Mouse (Mus musculus) CD4-positive, CD25-positive, alpha-beta regulatory T cell, adult 2 months (primary cell): Measurements from ENCODE around the gene Krtap4-7.
"Not testable (repeated sequence)": the region's sequence is repeated elsewhere in the genome, so short reads cannot be mapped to it uniquely, and the experiment has no call there.

Source experiments
- DNase-seq: peaks from one replicate; pipeline ENCODE4 v3.0.0-alpha.2; 2012; ENCODE audit warnings: low read depth, low spot score

Gene Krtap4-7

DNA sequence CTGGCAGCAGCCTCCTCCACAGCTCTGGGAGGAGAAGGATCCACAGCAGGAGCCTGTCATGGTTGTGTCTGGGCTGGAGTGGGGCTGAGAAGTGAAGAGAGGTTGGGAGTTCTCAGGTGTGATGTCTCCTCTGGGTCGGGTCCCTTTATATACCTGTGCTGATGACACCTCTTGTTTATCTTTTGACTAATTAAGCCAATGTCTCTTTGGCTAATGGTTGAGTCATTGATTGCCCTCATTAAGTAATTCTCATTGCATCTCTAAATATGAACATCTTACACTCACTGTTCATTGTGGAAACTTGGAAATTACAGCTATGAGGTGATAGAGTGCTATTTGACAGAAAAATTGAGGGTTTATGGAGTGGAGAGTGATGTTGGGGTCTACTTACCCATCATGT lies 40.7 kb downstream of the Krtap4-7 start, which contains the start of gene Gm11938:
Gene Gm11938, minus strand, starts transcription at position 101 of the 400 bp plus-strand sequence.
- DNase-seq = not testable (repeated sequence)

DNA sequence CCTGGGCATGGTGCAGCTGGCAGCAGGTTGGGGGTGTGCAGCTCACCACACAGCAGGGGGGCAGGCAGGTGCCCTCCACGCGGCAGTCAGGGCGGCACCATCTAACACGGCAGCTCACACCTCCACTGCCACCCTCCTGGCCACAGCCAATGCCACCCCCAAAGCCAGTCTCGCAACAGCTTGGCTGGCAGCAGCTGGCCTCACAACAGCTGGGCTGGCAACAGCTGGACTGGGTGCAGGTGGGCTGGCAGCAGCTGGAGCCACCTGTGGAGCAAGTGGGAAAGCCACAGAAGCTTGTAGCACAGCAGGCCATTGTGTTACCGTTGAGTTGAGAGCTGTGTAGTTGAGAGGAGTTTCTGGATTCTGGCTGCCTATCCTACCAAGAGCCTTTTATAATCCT lies 46.1 kb downstream of the Krtap4-7 start, which contains the start of gene Krtap9-3:
Gene Krtap9-3, minus strand, starts transcription at position 364 of the 400 bp plus-strand sequence.
- DNase-seq = not testable (repeated sequence)
